Mouse (Mus musculus) MEL (cell line): ENCODE results near the gene Terf2ip. TPM values are rescaled to one million over a fixed set of nuclear protein-coding genes. Genes with fewer than 3 reads are reported as not detected.
A peak's percentile ranks its signal among the peaks of the same experiment; 100 is the strongest.

ENCODE experiments used
- DNase-seq: peaks from one replicate; pipeline ENCODE4 v3.0.0; 2011; ENCODE audit warnings: low read depth, low spot score
- H3K27ac ChIP-seq: 2 replicates; pipeline ENCODE4 v1.5.1; 2012; ENCODE audit warnings: low read depth, mild to moderate bottlenecking, control low read depth, low read length, moderate library complexity; ENCODE audit not compliant: control insufficient read depth
- H3K27me3 ChIP-seq, 2 experiments: fragments of 150-350 bp in 1 of 2; sonication (generic) in 1 of 2; 2 replicates each; pipeline ENCODE4 v1.6.1; 2012; ENCODE audit warnings: low read length in 2 of 2, mild to moderate bottlenecking in 2 of 2, improper control_type of control experiment in 1 of 2, moderate library complexity in 1 of 2; ENCODE audit not compliant: insufficient read depth in 2 of 2, control insufficient read depth in 1 of 2
- H3K36me3 ChIP-seq, 2 experiments: 2 replicates each; pipeline ENCODE4 v1.6.1; 2012 to 2014; ENCODE audit warnings: low read length in 2 of 2, improper control_type of control experiment in 1 of 2, inconsistent platforms in 1 of 2, mild to moderate bottlenecking in 1 of 2; ENCODE audit not compliant: insufficient read depth in 2 of 2, control insufficient read depth in 1 of 2
- H3K4me1 ChIP-seq, 2 experiments: fragments of 150-350 bp in 1 of 2; sonication (generic) in 1 of 2; 2 replicates each; pipeline ENCODE4 v1.6.1; 2012; ENCODE audit warnings: low read length in 2 of 2, improper control_type of control experiment in 1 of 2, mild to moderate bottlenecking in 1 of 2; ENCODE audit not compliant: insufficient read depth in 2 of 2, control insufficient read depth in 1 of 2
- H3K4me3 ChIP-seq, 2 experiments: fragments of 150-350 bp in 1 of 2; sonication (generic) in 1 of 2; 2 replicates each; pipeline ENCODE4 v1.5.1; 2012; ENCODE audit warnings: low read depth in 2 of 2, low read length in 2 of 2, mild to moderate bottlenecking in 2 of 2, moderate library complexity in 2 of 2, control low read depth in 1 of 2, improper control_type of control experiment in 1 of 2; ENCODE audit not compliant: control insufficient read depth in 1 of 2, insufficient read depth in 1 of 2
- H3K79me2 ChIP-seq: 2 replicates; pipeline ENCODE4 v1.6.1; 2012; ENCODE audit warnings: mild to moderate bottlenecking, low read length, moderate library complexity; ENCODE audit not compliant: control insufficient read depth, poor library complexity, insufficient read depth
- H3K9ac ChIP-seq: 2 replicates; pipeline ENCODE4 v1.6.1; 2012; ENCODE audit warnings: low read depth, mild to moderate bottlenecking, control low read depth, low read length, moderate library complexity; ENCODE audit not compliant: control insufficient read depth, poor library complexity, severe bottlenecking
- H3K9me3 ChIP-seq: fragments of 150-350 bp; sonication (generic); replicated peaks from 2 replicates; pipeline ENCODE4 v1.6.1; 2012; ENCODE audit warnings: mild to moderate bottlenecking, low read length, improper control_type of control experiment, moderate library complexity; ENCODE audit not compliant: insufficient read depth
- BHLHE40 ChIP-seq: IDR thresholded peaks from 2 replicates; pipeline ENCODE4 v1.6.1; 2012; ENCODE audit warnings: low read depth, mild to moderate bottlenecking, inconsistent platforms, low read length, improper control_type of control experiment, borderline replicate concordance
- CHD2 ChIP-seq: IDR thresholded peaks from 2 replicates; pipeline ENCODE4 v1.6.1; 2011; ENCODE audit warnings: low read length, improper control_type of control experiment
- CTCF ChIP-seq, 3 experiments: IDR thresholded peaks in 2 of 3; conservative IDR thresholded peaks in 1 of 3; 2 replicates each; pipeline ENCODE4 v1.5.1; 2011 to 2012; ENCODE audit warnings: low read length in 3 of 3, low read depth in 2 of 3, mild to moderate bottlenecking in 2 of 3, improper control_type of control experiment in 1 of 3, inconsistent platforms in 1 of 3, mixed read lengths in 1 of 3, moderate library complexity in 1 of 3; ENCODE audit not compliant: control insufficient read depth in 1 of 3, insufficient read depth in 1 of 3, poor library complexity in 1 of 3, severe bottlenecking in 1 of 3
- E2F4 ChIP-seq: IDR thresholded peaks from 2 replicates; pipeline ENCODE4 v1.6.1; 2011; ENCODE audit warnings: low read depth, low read length, improper control_type of control experiment, borderline replicate concordance
- EP300 ChIP-seq, 2 experiments: IDR thresholded peaks; 2 replicates each; pipeline ENCODE4 v1.6.1; 2011; ENCODE audit warnings: improper control_type of control experiment in 2 of 2, low read length in 2 of 2, low read depth in 1 of 2, mild to moderate bottlenecking in 1 of 2
- GABPA ChIP-seq: IDR thresholded peaks from 2 replicates; pipeline ENCODE4 v1.6.1; 2012; ENCODE audit warnings: low read depth, mild to moderate bottlenecking, inconsistent platforms, low read length, improper control_type of control experiment, moderate library complexity
- HCFC1 ChIP-seq: IDR thresholded peaks from 2 replicates; pipeline ENCODE4 v1.6.1; 2012; ENCODE audit warnings: low read depth, mild to moderate bottlenecking, inconsistent platforms, low read length, improper control_type of control experiment, moderate library complexity
- MAFK ChIP-seq: IDR thresholded peaks from 2 replicates; pipeline ENCODE4 v1.6.1; 2011; ENCODE audit warnings: low read depth, mild to moderate bottlenecking, low read length, improper control_type of control experiment, borderline replicate concordance
- MAX ChIP-seq: IDR thresholded peaks from 2 replicates; pipeline ENCODE4 v1.6.1; 2011; ENCODE audit warnings: low read length, improper control_type of control experiment
- MEF2A ChIP-seq: IDR thresholded peaks from 2 replicates; pipeline ENCODE4 v1.6.1; 2014; ENCODE audit warnings: low read depth, mild to moderate bottlenecking, inconsistent platforms, low read length, improper control_type of control experiment; ENCODE audit not compliant: poor library complexity, insufficient replicate concordance, severe bottlenecking; ENCODE audit errors: extremely low read depth
- MXI1 ChIP-seq: IDR thresholded peaks from 2 replicates; pipeline ENCODE4 v1.6.1; 2011; ENCODE audit warnings: mild to moderate bottlenecking, low read depth, low read length, improper control_type of control experiment
- MYB ChIP-seq: IDR thresholded peaks from 2 replicates; pipeline ENCODE4 v1.6.1; 2011; ENCODE audit warnings: mild to moderate bottlenecking, low read depth, low read length, improper control_type of control experiment
- NELFE ChIP-seq: IDR thresholded peaks from 2 replicates; pipeline ENCODE4 v1.6.1; 2011; ENCODE audit warnings: low read depth, low read length, improper control_type of control experiment
- NRF1 ChIP-seq: IDR thresholded peaks from 2 replicates; pipeline ENCODE4 v1.6.1; 2014; ENCODE audit warnings: low read depth, mild to moderate bottlenecking, inconsistent platforms, low read length, improper control_type of control experiment, moderate library complexity; ENCODE audit not compliant: poor library complexity, insufficient read depth, severe bottlenecking
- POLR2A ChIP-seq, 2 experiments: IDR thresholded peaks; 2 replicates each; pipeline ENCODE4 v1.6.1; 2011 to 2012; ENCODE audit warnings: low read length in 2 of 2, mild to moderate bottlenecking in 2 of 2, control low read depth in 1 of 2, improper control_type of control experiment in 1 of 2, low read depth in 1 of 2, moderate library complexity in 1 of 2; ENCODE audit not compliant: control insufficient read depth in 1 of 2, insufficient read depth in 1 of 2, poor library complexity in 1 of 2
- POLR2AphosphoS2 ChIP-seq: IDR thresholded peaks from 2 replicates; pipeline ENCODE4 v1.6.1; 2011; ENCODE audit warnings: low read length, improper control_type of control experiment
- POLR2AphosphoS5 ChIP-seq: IDR thresholded peaks from 2 replicates; pipeline ENCODE4 v1.6.1; 2012; ENCODE audit warnings: low read depth, borderline replicate concordance, mild to moderate bottlenecking, inconsistent platforms, low read length, moderate library complexity, mixed read lengths
- RAD21 ChIP-seq: IDR thresholded peaks from 2 replicates; pipeline ENCODE4 v1.6.1; 2011; ENCODE audit warnings: mild to moderate bottlenecking, low read depth, low read length, improper control_type of control experiment
- RCOR1 ChIP-seq: IDR thresholded peaks from 2 replicates; pipeline ENCODE4 v1.6.1; 2012; ENCODE audit warnings: low read depth, mild to moderate bottlenecking, inconsistent platforms, low read length, improper control_type of control experiment
- TAL1 ChIP-seq: IDR thresholded peaks from 2 replicates; pipeline ENCODE4 v1.6.1; 2012; ENCODE audit warnings: mild to moderate bottlenecking, inconsistent platforms, low read length, moderate library complexity, mixed read lengths
- TBP ChIP-seq: IDR thresholded peaks from 2 replicates; pipeline ENCODE4 v1.8.0; 2011; ENCODE audit warnings: low read depth, low read length, improper control_type of control experiment
- TCF12 ChIP-seq: IDR thresholded peaks from 2 replicates; pipeline ENCODE4 v1.6.1; 2014; ENCODE audit warnings: low read depth, mild to moderate bottlenecking, inconsistent platforms, low read length, improper control_type of control experiment, moderate library complexity
- UBTF ChIP-seq: IDR thresholded peaks from 2 replicates; pipeline ENCODE4 v1.6.1; 2012; ENCODE audit warnings: low read depth, mild to moderate bottlenecking, inconsistent platforms, low read length, improper control_type of control experiment, moderate library complexity, borderline replicate concordance; ENCODE audit not compliant: insufficient read depth
- USF1 ChIP-seq: IDR thresholded peaks from 2 replicates; pipeline ENCODE4 v1.6.1; 2014; ENCODE audit warnings: low read depth, mild to moderate bottlenecking, inconsistent platforms, low read length, improper control_type of control experiment, moderate library complexity
- USF2 ChIP-seq, 2 experiments: IDR thresholded peaks; 2 replicates each; pipeline ENCODE4 v1.6.1; 2011 to 2012; ENCODE audit warnings: improper control_type of control experiment in 2 of 2, low read length in 2 of 2, borderline replicate concordance in 1 of 2, inconsistent platforms in 1 of 2, low read depth in 1 of 2, mild to moderate bottlenecking in 1 of 2; ENCODE audit not compliant: insufficient read depth in 1 of 2
- ZC3H11A ChIP-seq: IDR thresholded peaks from 2 replicates; pipeline ENCODE4 v1.6.1; 2012; ENCODE audit warnings: low read depth, mild to moderate bottlenecking, inconsistent platforms, low read length, improper control_type of control experiment
- polyA plus RNA-seq, 2 experiments: library from polyadenylated mRNA; stranded (reverse) in 1 of 2; unstranded in 1 of 2; fragments of >175 nt in 1 of 2; fragments of >200 nt in 1 of 2; gene quantifications; 2 replicates each; pipeline versions ENCODE4 v1.2.1 to v1.2.4; 2012; ENCODE audit warnings: low replicate concordance in 2 of 2, low read depth in 1 of 2; ENCODE audit not compliant: insufficient read length in 2 of 2, insufficient read depth in 1 of 2, missing spikeins in 1 of 2
- total RNA-seq: library from RNA; depleted of rRNA; stranded (reverse); fragments of 300-350 nt; gene quantifications from 2 replicates; pipeline ENCODE4 v1.2.3, GENCODE M21; 2012

Gene Terf2ip
- total and polyA plus RNA-seq, 3 experiments = 12.5 to 15.1 TPM; not detected in 1

DNA sequence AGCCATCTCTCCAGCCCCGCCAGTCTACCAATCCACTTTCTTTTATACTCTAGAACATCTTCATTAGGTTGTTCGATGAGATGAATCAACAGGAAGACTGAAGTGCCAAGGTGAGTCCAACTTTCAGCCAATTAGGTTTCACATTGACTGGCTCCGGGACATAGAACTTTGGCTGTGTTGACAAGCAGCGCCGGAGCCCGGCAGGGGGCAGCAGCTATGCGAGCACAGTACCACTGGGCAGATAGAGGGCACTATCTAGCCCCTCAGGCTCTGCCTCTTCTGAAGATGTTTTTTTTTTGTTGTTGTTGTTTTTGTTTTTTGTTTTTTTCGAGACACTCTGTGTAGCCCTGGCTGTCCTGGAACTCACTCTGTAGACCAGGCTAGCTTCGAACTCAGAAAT, 40.3 kb downstream of the Terf2ip start:
- H3K79me2 ChIP-seq = no peaks in the 10 kb centered on the region
- H3K36me3 ChIP-seq = no peaks in the 10 kb centered on the region
- H3K4me1 ChIP-seq = no peaks in the 10 kb centered on the region
- no peak overlapping the region for H3K27ac ChIP-seq
- no peak overlapping the region for H3K4me3 ChIP-seq
- TF ChIP-seq UBTF = no peak
- TF ChIP-seq CTCF (IDR thresholded peaks at IDR 0.05 in 2 of 3, conservative IDR thresholded peaks at IDR 0.05 in 1 of 3; ENCODE audit: control insufficient read depth in 1 of 3, insufficient read depth in 1 of 3, low read depth in 2 of 3, low read length in 3 of 3, poor library complexity in 1 of 3, severe bottlenecking in 1 of 3) = 0 out of 6 replicates have a peak, but pooled peaks of 1 of the 3 experiments have one; percentile 12
- no peak for TF ChIP-seq MEF2A
- TF ChIP-seq BHLHE40 = no peak
- TF ChIP-seq MYB = no peak
- TF ChIP-seq POLR2A (IDR thresholded peaks at IDR 0.05; ENCODE audit: control insufficient read depth in 1 of 2, insufficient read depth in 1 of 2, low read depth in 1 of 2, low read length in 2 of 2, poor library complexity in 1 of 2) = no peak
- no peak for TF ChIP-seq EP300 (IDR thresholded peaks at IDR 0.05; ENCODE audit: low read depth in 1 of 2, low read length in 2 of 2)
- no peak for DNase-seq
- H3K9me3 ChIP-seq = no peaks in the 10 kb centered on the region
- H3K9ac ChIP-seq = no peak overlapping the region
- no peaks in the 10 kb centered on the region; a peak in 2 of 4 replicates for H3K27me3 ChIP-seq

DNA sequence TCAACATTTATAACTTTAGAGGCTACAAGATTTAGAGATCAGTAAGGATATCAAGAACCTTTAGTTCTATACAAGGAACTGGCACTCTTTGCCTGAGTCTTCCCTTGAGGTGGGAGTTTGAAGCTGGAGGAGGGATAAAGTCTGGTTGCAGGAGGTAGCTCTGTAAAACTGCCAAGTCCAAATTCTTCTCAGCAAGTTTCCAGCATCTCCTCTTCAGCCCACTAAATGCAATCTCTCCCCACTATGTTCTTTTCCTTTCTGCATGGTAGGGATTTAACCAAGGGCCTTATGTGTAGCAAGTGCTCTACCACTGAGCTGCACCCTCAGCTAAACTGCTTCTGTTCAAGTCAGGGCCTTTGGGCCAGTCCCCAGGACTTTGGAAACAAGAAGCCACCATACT, 43.3 kb downstream of the Terf2ip start:
- Histone ChIP-seq H3K9me3 (no peaks in the 10 kb centered on the region), H3K9ac (no peak overlapping the region), H3K27me3 (no peaks in the 10 kb centered on the region; a peak in 2 of 4 replicates), H3K79me2 (no peaks in the 10 kb centered on the region), H3K4me1 (no peaks in the 10 kb centered on the region), H3K27ac (no peak overlapping the region), H3K4me3 (no peak overlapping the region), H3K36me3 (no peaks in the 10 kb centered on the region)
- DNase-seq = no peak
- TF ChIP-seq NRF1 = no peak
- no peak for TF ChIP-seq POLR2AphosphoS5
- no peak for TF ChIP-seq MXI1
- no peak for TF ChIP-seq USF1
- no peak for TF ChIP-seq HCFC1
- TF ChIP-seq GABPA = no peak

DNA sequence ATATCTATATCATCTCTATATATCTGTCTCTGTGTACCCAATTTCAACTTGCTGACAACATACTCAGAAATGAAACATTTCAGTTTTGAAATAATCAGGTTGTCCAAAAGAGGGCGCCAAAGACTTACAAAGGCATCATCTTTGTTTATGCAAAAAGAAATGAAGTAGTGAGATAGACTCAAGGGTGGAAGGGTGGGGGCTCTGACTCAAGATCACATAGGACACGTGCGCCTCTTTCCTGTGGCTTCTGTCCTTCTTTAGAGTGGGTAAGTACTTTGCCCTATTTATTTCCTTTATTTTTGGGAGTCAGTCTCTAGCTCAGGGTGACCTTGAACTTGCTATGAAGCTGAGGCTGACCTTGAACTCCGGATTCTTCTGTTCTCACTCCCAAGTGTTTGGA, 50.2 kb downstream of the Terf2ip start:
- H3K27ac ChIP-seq = no peak overlapping the region
- H3K9ac ChIP-seq = no peak overlapping the region
- H3K4me3 ChIP-seq = no peak overlapping the region
- no peaks in the 10 kb centered on the region for H3K36me3 ChIP-seq
- no peaks in the 10 kb centered on the region for H3K79me2 ChIP-seq
- H3K27me3 ChIP-seq = no peaks in the 10 kb centered on the region
- peak; percentile 71 for DNase-seq
- no peaks in the 10 kb centered on the region for H3K4me1 ChIP-seq
- no peaks in the 10 kb centered on the region for H3K9me3 ChIP-seq
- TF ChIP-seq RCOR1 = no peak
- no peak for TF ChIP-seq TAL1
- TF ChIP-seq MAX = peak; percentile 45; the same call in 1 of the 2 replicates
- no peak for TF ChIP-seq MEF2A
- no peak for TF ChIP-seq E2F4
- TF ChIP-seq USF2 (IDR thresholded peaks at IDR 0.05; ENCODE audit: borderline replicate concordance in 1 of 2, insufficient read depth in 1 of 2, low read depth in 1 of 2, low read length in 2 of 2) = no peak
- no peak for TF ChIP-seq TBP
- no peak for TF ChIP-seq MAFK
- no peak for TF ChIP-seq NELFE
- TF ChIP-seq ZC3H11A = peak; percentile 76
- peak; percentile 97 for TF ChIP-seq RAD21
- no peak for TF ChIP-seq CHD2
- no peak for TF ChIP-seq GABPA
- no peak for TF ChIP-seq POLR2A (IDR thresholded peaks at IDR 0.05; ENCODE audit: control insufficient read depth in 1 of 2, insufficient read depth in 1 of 2, low read depth in 1 of 2, low read length in 2 of 2, poor library complexity in 1 of 2)
- no peak for TF ChIP-seq TCF12
- TF ChIP-seq POLR2AphosphoS2 = no peak
